Mouse (Mus musculus) adrenal gland (tissue): ENCODE results near the gene Ece1.

Source experiments
- intact Hi-C: fragments of 180-260 bp; cut with DNase I; formaldehyde crosslinking; loops from one replicate; pipeline ENCODE4 v1.15.1; 2025

The Ece1 gene

DNA sequence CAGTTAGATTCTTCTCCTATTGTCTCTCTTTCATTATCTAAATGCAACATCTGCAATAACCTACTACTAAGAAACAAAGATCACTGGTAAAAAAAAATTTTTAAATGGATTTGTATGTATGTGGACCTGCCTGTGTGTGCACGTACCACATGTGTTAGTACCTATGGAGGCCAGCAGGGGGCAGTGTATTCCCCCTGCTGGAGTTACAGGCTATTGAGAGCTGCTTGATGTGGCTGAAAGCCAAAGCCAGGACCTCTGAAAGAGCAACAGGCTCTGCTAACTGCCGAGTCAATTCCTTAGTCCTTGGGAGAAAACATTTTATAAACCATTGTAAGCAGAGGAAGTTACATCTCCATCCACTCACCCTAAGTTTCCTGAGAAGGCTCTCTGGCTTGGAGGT lies 10.6 kb upstream of the Ece1 start:
- intact Hi-C loops, result loop anchor here (2.0 to 5.0 kb wide), 2 partner anchors 41 to 101 kb away; no protein-coding TSS in a partner anchor

DNA sequence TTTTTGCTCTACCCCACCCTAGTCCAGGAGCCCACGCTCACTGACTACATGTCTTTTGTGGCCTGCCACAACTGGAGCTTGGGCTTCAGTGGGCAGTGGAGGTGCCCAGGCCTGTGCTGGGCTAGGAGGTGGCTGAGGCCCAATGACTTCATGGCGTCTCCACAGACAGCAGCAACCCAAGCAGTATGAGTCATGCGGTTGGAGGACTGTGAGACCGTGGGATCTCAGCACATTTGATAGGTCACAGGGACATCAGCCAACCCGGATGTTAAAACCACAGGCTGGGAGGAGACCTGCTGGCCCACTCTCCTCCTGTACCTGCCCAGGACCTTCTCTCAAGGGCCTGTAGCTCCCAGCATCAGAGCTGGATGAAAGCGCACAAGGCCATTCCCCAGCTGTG lies 8.2 kb upstream of the Ece1 start:
- intact Hi-C loops, result loop anchor here (5.0 kb wide), 1 partner anchor 38 kb away; no protein-coding TSS in a partner anchor

DNA sequence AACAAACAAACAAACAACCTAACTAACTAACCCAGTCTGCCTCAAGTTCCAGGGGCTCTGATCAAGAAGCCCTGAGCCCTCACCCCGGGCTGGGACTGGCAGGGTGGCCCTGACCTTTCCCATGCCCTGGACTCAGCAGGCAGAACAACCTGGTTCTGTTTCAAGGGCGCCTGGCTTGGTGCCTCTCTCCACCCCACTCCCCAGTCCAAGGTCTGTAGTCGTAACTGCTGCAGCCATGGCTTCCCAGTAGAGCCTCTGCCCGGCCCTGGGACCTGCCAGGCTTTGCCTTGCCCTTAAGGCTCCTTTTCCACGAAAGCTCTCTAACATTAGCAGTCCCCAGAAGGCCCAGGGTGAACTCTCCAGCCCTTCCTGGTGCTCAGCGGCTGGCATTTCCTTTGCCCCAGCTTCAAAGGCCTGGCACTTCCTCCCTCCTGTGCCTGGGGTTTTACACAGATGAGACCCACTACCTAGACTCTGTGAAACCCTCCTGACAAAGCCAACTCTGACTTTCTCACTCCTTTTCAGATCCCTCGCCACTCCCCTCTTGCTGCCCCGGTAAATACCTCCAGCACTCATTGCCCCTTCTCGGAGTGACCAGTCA lies 6.2 kb upstream of the Ece1 start:
- intact Hi-C loops, result no loop called here

DNA sequence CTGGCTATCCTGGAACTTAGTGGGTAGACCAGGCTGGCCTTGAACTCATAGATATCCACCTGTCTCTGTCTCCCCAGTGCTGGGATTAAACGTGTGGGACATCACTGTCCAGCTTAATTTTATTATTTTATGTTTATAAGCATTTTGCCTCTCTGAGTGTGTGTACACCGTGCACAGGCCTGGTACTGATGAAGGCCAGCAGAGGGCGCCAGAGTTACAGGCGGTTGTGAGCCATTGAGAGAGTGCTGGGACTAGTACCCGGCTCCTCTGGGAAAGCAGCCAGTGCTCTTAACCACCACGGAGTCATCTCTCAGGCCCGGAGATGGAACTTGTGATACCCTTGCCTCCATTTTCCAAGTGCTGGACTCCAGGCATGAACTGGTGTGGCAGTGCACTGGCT lies 4.9 kb upstream of the Ece1 start:
- intact Hi-C loops, result no loop called here

DNA sequence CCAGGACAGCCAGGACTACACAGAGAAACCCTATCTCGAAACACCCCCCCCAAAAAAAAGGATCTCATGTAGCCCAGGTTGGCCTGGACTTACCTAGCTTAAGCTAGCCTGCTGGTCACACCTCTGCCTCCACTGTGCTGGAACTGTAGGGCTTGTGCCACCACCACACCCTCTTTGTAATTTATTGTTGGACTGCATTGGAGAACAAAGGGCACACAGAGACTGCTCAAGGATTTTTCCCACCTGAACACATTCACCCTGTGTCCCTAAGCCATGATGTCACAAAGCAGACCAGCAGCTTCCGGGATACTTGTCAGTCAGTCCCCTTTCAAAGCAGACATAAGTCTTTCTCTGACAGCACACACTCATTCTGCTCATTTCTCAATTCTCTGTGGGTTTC lies 3.7 kb upstream of the Ece1 start:
- intact Hi-C loops, result no loop called here

DNA sequence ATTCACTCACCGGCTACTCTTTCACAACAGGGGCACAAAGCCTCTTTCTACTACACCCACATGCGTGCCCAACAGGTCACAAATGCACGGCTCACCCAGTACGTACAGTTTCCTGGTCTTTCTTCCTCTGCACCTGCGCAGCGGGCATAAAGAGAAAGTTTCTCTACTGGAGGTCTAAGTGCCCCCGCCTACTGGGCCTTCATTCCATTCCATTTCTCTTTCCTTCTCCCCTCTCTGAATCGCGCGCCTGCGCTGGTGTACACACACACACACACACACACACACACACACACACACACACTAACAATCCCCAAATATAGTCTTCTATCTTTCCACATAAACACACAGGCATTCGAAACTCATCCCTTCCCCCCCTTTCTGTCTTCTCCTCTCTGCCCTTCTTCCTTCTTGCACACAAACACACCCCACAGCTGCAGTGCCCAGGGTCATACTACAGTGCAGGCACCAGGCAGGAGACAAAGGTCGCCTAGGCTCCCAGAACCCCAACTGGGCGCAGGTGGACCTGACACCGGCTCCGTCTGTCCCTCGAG lies 501 bp upstream of the Ece1 start:
- intact Hi-C loops, result no loop called here

DNA sequence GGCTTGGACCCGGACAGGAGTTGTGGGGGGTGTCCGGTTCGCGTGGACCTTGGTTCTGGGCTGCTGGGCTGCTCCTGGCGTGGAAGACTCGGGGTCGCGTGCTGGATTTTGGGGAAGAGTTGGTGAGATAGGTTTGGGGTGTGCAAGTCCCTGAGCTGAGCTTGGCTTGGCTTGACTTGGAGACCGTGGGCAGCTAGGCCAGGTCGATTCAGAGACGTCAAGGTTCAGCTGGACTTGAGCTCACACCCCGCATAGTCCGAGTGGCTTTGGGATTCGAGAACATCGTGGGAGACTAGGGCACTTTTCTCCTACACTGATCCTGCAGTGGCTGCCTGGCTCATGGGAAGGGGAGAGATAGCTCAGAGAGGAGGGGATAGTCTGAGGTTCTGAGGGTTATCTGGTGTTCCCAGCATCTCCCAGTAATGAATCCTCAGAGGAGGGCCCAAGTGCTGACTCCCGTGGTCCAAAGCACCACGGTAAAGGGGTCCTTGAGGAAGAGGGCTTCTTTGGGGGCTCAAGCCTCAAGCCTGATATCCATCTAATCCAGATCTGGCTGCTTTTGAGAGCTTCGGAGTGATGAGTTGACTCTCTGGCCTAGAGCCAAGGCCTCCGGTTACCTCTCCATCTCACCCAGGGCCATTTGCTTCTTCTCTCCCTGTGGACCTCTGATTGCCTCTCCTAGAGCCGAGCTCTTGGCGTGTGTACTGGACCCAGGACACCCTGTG lies 641 bp downstream of the Ece1 start:
- intact Hi-C loops, result no loop called here

DNA sequence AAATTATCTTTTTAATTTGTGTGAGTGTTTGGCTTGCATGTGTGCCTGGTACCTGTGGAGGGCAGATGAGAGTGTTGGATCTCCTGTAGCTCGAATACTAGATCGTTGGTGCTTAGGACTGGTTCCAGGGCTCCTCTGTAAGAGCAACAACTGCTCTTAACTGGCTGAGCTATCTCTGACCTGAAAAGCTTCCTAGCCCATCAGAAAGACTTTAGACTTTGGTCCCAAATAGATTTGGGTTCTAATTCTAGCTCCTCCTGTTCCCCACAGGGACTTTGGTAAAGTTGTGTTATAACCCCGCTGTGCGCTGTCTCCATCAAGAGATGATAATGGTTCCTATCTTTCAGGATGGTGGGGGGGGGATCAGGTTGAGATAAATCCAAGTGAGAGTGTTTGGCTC lies 2.0 kb downstream of the Ece1 start:
- intact Hi-C loops, result no loop called here

DNA sequence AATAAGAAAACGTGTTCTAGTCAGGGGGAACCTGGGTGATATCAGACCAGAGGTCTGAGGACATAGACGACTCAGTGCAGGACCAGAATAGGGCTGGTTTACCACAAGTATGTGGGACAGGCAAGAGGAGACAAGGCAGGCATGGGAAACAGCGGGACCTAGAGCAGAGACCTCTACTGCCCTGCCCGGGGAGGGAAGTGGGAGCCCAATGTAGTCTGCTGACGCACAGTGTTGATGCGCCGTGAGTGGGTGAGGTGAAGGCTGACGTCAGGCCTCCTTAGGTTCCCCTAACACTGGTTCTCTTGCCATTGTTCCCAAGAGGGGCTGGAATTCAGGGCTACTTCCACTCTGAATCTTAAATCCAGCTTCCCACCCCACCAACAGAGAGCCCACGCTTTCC lies 2.7 kb downstream of the Ece1 start:
- intact Hi-C loops, result no loop called here

DNA sequence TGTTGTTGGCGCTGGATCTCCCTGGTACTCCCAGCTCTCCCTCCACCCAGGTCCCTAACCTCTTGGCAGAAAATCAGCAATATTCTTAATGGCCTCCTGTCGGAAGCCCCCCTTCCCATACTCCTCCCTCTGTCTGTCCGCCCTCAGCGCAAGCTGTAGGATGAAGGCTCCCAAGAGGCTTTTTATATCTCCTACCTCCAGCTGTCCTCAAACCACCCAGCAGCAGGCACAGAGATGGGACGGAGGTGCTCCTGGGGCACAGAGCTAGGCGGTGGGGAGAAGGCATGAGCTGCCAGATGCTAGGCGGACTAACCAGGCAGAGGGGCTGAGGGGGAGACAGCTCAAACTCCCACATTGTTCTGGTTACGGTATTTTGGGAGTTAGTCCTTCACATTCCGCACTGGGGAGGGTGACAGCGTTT lies 3.2 kb downstream of the Ece1 start:
- intact Hi-C loops, result no loop called here

DNA sequence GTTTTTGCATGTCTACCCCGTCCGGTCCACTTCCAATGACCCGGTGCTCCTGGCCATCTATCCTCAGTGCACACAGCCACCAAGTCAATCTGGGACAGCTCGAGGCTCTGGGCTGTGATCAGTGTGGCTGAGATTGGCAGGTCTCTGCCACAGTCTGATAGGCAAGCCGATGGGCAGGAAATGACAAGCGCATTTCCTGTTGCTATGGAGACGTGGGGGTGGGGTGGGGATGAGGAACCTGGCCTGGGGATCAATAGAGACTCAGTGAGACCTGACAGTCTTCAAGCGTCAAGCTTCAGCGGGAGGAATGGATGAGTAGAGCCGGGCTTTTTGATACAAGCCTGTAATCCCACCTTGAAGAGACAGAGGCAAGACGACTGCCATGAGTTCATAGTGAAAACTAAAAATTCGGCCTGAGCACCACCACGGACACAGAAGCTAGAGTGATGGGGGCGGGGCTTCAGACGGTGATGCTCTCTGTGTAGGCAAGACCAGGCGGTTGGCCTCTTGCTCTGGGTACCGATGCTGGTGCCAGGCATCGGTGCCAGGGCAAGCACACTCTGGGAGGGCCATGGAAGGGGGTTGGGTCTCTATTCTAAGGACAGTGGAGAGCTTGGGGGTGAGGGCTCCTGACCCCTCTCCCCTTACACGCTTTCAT lies 4.3 kb downstream of the Ece1 start:
- intact Hi-C loops, result no loop called here

DNA sequence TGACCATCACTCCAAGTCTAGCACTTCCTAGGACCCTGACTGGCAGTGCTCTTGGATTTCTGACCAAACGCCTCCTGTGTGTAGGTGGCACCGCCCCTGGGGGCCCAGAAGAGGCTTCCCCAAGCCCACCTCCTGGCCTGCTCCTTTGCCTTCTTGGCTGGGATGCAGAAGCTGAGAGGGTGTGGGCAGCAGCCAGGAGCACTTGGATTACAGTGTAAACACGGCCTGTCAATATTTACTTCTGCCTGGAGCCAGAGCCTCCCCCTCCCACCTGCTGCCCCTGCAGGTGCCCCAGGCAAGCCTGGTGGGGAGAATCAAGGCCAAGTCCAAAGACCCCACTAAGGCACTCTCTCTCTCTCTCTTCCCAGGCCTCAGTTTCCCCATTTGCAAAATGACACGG lies 5.2 kb downstream of the Ece1 start:
- intact Hi-C loops, result no loop called here

DNA sequence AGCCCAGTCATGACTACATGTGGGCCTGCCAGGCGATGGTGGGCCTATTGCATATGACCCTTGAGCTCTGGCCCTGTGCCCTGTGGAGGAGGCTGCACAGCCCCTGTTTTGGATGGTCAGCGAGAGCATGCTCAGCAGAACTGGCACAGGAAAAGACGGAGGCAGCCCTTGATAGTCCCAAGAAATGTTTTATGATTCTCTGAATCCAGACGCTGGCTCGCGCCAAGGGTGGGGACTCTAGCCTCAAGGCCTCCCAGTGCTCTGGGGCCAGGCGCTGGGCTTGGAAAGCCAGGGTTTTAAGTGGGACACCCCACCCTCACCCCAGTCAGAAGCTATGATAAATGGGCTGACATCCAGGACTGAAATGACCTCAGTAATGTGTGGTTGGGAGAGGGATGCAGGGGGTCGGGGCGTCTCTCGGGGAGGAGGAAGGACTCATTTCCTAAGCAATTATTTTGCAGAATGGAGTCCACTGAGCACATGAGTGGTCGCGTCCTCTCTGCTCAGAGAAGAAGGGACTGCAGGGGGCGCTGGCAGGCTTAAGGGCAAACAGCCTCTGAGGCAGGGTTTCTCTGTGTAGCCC lies 5.7 kb downstream of the Ece1 start:
- intact Hi-C loops, result no loop called here

DNA sequence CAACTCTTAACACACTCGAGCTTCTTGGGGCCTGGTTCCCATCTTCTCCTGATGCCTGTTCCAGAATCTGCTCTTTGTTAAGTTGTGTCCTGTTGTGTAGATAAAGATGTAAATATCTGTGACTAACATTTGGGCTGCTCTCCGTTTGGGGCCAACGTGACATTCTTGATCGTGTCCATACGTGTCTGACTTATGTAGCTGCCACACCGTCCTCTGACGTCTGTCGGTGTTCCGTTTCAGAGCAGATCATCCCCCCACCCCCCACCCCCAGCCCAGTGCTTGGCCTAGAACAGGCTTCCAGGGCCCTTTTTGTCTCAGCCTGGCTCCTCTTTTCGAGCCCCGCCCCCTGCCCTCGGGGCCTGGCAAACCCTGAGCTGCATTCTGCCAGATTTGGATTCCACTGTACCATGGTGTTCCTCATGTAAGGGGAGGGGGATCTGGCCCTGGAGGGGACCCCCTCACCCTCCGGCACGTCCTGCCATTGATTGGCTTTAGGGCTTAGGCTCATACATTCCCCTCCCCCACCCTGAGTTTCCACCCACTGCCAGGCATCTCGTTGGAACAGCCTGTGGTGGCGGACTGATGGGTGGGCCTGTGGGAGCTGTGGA lies 7.7 kb downstream of the Ece1 start:
- intact Hi-C loops, result no loop called here

DNA sequence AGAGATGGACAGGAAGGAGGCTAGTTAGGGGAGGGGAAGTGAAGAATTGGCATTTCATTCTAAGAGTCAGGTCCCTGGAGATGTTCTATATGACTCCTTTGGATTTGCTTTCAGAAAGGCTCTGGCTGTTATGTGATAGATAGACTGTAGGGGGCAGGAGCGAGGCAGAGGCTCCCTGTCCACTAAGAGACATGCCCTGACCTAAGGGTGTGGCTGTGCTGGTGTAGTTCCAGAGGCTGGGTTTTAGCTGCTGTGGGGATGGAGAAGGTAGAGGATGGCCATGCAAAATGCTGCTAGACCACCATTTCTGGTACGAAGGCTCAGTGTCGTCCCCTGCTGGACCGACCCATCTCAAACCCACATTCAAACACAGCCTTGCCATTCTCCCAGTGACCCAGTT lies 8.9 kb downstream of the Ece1 start:
- intact Hi-C loops, result no loop called here

DNA sequence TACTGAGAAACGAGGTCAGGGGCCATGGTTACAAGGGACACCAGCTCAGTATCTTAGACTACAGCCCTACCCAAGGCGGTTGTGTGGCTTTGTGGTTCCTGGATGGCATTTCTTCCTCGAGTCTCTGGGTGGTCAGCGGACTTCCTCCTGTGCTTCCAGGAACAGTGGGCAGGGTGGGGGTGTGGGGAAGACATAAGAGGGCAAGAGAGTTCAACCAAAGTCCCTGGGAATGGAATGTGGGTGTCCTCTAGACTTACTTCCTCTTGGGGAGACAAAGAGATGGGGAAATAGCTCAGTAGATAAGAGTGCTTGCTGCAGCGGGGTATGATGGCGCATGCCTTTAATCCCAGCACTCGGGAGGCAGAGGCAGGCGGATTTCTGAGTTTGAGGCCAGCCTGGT lies 9.4 kb downstream of the Ece1 start:
- intact Hi-C loops, result no loop called here

DNA sequence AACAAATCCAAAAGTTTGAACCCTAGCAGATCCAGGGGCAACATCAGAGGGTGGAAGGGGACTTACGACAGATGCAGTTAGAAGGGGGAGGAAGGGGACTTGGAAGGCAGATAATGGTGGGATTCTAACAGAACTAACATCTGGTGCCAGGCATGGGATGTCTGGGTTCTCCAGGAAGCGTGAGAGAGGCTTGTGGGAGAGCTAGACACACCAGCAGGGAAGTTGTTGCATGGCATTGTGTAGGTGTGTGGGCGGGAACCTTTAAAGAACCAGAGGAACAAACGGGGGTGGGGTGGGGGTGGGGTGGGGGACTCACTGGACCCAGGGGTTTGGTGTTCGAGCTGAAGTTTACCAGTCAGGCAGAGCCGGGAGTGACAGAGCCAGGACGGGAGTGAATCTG lies 12.3 kb downstream of the Ece1 start:
- intact Hi-C loops, result no loop called here

DNA sequence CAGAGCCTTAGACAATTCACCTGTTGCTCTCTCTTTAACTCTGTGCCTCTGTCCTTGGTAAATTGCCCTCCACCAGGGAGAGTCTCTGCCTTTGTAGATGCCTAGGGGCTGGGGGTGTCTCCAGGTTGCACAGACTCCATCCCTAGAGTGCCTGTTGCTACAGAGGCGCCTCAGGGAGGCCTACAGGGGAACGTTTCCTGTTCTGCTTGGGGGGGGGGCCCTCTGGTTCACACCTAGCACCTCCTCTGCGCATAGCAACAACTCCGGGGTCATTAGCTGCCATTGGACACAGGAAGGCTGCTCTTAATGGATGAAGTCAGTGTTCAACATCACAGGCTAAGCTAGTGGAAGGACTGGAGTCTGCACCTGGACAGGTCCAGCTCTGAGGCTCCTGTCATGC lies 12.8 kb downstream of the Ece1 start:
- intact Hi-C loops, result no loop called here

DNA sequence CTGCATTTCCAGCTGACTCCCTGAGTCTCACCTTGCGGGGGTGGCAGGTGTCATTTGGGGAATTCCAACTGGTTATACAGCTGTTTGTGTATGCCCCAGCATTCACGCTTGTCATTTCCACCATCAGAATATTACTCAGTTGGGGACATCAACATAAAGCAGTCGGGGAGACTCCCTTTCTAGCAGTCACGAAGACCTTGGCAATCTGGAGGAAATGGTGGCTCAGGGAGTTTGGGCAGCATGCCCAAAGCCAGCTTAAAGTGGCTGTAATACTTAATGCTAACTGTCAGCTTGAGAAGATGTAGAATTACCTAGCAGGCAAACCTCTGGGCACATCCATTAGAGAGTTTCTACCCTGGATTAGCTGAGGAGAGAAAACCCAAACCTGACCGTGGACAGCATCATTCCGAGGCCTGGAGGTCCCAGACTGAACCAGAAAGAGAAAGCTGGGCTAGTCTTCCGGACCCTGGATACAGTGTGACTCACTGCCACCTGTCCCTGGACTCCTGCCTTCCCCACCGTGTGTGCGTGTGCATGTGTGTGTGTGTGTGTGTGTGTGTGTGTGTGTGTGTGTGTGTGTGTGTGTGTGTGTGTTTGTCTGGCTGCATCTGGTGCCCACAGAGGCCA lies 13.5 kb downstream of the Ece1 start:
- intact Hi-C loops, result no loop called here

DNA sequence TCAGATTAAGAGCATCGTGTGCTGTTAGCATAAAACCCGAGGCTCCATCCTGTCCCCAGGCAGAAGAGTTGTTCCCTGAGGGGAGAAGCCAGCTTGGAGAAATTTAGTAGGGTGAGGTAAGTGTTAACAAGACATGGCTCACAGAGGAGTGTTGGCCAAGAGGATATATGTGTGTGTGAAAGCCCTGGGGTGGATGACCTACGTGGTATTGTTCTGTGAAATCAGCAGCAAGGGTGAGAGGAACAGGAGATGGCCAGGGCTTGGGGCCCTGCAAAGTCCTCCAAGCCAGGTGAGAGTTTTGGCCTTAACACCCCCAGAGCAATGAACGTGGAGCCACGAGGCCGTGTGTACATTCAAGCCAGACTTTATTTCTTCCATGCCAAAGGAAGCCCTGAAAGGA lies 14.8 kb downstream of the Ece1 start:
- intact Hi-C loops, result no loop called here

DNA sequence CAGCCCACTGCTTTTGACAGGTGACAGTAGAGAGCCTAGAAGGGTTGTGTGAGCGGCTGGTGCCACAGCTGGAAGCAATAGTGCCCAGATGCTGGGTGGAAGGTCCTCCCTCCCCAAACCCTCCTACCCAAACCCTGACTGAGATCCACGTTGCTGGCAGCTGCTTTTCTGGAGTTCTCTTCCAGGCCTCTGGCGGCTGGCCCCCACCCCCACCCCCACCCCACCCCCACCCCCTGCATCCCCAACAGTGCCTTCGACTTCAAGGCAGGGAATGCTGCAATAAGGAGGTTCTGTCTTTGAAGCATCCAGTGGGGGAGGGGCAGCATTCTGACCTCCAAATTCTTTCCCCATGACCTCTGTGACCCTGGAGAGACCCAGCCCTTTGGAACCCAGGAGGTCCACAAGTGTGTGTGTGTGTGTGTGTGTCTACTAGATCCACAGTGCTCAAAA lies 15.4 kb downstream of the Ece1 start:
- intact Hi-C loops, result no loop called here
